Mouse (Mus musculus): ENCODE measurements around the gene 9330182L06Rik.

9330182L06Rik gene

DNA sequence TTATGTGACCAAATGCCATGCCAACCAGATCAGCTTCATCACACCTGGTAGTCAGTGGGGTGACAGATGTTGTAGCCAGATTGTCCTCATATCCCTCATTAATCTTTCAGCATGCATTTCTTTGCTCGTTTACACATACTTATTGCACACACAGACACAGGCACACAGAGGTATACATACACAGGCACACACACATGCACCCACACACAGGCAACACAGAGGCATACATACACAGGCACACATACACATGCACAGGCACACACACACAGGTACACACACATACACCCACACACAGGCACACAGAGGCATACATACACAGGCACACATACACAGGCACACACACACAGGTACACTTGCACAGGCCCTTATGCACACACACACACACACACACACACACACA is 99.0 kb downstream of the 9330182L06Rik start:
- DNase-seq (ENCODE audit: low spot score), result no peak

DNA sequence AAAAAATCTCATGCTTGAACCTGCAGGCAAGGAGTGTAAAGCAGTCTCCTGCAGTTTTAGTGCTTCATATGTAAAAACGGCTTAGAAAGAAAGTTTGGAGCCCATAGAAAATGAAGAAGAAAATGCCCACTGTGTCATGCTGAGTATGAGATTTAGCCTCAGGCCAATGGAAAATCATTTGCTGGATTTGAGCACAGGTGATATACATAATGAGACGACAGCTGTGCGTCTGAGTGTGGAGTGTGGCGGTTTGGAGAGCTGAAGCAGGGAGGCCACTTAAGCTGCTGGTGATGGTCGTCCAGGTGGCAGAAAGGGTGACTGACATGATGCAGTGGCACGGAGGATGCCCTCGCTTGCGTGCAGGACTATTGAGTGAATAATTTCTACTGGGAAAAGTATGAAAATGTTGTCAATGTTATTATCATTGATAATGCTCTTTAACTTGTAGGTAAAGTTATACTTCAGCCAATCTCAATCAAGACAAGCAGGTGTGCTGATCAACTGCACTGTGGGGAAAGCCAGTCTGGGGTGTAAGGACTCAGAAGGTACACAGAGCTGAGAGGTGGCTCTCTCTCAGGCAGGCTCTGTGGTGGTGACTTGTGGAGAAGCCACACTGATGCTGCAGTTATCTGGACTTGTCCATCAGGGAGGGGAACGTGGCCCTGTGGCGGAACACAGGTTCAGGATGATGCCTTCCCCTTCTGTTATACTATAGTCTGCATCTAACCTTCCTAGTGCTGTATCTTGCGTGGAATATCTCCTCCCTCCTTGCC is 102.2 kb downstream of the 9330182L06Rik start:
- no peak for DNase-seq (ENCODE audit: low spot score)

DNA sequence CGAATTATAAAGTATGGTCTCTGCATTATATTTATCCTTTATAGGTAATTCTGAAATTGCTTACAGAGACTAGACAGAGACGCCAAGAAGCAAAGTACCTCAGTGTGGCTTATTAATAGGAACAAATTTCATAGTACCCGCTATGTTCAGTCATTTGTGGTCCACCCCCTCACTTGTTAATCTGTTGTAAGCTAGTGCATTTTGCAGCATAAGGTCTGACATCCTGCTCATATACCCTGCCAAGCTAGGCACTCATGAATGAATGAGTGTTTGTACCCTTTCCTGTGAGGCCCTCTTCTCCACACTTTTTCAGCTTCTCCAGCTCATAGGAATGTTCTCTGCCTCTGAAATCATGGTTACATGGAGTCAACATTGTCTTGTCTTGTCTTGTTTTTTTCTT is 105.2 kb downstream of the 9330182L06Rik start:
- DNase-seq (ENCODE audit: low spot score), result no peak

DNA sequence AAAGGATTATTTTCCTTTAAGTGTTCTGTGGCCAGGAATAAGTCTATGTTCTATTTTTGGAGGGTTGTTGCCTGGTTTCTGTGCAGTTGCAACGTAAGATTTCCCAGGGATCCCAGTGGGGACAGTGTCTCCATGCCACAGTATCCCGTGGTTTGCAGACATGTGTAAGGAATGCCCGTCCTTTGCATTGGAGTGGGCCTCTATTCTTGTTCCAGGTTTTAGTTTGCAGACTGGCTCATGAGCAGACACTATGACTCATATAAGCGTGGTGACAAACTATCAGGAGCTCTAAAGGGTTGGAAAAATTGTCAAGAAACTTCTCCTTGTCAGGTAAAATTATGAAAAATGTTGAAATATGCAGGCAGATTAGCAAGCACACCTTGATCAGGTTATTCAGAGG is 107.4 kb downstream of the 9330182L06Rik start:
- DNase-seq (ENCODE audit: low spot score), result no peak

DNA sequence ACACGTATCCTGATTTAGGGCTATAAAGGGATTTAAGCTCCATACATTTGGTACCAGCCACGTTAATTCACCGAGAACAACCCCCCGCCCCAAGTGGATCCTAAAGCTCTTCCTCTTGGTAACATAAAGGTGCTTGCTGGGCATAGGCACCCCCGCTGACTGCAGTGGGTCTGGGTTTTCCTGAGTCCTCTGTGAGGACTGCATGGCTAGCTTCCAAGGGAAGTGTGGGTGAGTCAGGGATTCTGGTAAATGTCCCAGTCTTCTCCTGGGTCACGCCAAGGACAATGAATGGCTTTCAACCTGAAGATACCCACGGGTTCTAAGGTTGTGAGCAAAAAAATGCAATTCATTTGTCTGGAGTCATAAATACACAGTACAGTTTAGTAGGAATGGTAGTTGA is 124.0 kb downstream of the 9330182L06Rik start:
- DNase-seq (ENCODE audit: low spot score), result no peak

DNA sequence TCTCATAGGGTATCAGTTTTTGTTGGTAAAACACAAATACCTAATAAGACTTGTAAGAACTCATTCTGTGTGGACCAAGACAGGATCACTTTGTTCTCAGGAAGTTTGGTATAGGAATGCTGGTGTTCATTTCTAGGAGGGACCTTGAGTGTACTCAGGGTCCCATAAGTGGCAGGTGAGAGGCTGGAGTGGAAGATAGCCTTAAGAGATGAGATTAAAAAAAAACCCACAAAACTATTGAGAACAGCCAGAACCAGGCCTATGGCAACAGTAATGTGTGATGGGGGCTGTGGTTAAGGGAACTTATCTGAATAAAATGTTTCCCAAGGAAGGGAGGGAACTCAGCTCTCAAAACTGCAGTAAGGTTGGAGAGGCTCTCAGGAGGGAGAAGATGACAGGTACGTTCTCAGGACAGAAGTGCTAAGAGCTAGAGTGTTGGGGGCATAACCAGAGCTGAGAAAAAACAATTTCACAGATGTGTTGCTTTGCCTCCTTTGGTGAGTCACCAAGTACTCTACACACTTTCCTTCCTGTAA is 126.0 kb downstream of the 9330182L06Rik start:
- no peak for DNase-seq (ENCODE audit: low spot score)

DNA sequence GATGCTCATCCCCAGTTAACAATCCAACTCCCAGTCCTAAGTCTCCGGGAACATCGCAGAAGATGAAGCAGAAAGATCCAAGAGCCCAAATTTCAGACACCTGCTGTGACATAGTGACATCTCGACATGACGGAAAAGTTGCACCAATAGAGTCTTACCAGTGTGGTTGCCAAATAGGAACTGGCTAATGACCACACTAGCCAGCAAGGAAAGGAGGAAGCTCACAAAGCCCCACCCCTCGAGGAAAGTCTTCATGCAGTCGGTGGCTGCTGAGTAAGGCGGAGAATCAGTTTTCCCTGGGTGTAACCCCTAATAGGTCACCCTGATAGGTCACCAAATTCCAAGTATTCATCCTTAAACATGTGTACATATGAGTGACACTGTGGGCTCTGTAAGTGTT is 151.2 kb downstream of the 9330182L06Rik start:
- no peak for DNase-seq (ENCODE audit: low spot score)

DNA sequence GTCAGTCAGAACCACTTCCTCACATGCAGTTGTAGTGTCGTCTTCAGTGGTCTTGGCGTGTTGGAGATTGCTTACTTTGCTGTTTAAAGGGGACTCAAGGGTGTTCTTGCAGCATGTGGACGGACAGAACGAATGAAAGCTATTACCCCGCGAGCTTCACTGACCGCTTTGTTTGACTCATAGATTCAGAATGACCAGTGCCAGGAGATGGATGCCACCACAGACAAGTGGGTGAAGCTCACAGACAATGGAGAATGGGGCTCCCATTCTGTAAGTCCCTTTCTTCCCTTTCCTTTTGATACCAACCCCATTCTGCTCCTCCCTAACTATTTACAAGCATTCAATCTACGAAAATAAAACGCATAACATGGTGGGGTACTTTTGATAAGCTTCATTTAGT is 151.9 kb downstream of the 9330182L06Rik start:
- no peak for DNase-seq (ENCODE audit: low spot score)

DNA sequence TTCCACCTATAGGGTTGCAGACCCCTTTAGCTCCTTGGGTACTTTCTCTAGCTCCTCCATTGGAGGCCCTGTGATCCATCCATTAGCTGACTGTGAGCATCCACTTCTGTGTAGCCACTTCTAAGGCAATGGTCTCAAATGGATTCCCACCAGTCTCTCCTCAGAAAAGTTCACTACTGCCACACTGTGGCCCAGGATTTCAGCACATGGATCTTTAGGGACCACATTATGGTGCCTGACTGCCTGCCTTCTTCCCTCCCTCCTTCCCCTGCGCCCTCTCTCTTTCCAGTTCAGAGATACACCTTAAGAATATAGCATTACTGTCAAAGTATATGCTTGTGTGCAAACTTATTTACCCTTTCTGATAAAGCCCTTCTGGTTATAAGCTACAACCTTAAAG is 154.0 kb downstream of the 9330182L06Rik start:
- DNase-seq (ENCODE audit: low spot score), result no peak

DNA sequence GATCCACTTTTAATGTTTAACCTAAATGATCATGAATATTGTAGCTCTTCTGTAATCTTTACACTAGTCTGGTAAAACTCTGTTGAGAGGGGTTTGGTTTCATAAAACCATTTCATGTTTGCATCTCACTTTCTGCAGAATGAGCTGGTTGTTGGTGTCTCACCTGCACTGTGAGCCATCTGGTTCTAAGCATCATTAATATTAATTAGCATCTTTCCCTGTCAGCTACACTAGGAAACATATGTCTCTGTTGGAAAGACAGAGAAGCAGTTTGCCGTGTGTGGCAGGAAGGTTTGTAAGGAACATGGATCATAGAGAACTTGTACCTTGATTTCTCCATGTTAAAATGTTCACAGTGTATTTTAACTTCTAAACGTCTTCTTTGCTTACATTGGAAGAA is 158.5 kb downstream of the 9330182L06Rik start:
- no peak for DNase-seq (ENCODE audit: low spot score)

DNA sequence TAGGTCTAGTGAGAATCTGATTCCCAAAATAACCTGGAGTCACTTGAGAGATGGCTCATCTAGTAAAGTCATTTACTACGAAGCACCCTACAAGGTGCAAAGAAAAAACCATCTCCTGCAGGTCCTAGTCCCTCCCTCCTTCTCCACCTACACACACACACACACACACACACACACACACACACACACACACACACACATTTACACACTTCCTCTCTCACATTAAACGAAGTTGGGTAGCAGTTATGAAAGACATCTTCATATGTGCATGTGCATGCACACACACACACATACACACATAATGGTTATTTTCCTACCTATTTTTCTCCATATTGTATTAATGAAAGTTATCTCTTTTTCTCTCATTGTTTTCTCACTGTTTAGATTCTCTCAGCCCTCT is 161.2 kb downstream of the 9330182L06Rik start:
- no peak for DNase-seq (ENCODE audit: low spot score)

DNA sequence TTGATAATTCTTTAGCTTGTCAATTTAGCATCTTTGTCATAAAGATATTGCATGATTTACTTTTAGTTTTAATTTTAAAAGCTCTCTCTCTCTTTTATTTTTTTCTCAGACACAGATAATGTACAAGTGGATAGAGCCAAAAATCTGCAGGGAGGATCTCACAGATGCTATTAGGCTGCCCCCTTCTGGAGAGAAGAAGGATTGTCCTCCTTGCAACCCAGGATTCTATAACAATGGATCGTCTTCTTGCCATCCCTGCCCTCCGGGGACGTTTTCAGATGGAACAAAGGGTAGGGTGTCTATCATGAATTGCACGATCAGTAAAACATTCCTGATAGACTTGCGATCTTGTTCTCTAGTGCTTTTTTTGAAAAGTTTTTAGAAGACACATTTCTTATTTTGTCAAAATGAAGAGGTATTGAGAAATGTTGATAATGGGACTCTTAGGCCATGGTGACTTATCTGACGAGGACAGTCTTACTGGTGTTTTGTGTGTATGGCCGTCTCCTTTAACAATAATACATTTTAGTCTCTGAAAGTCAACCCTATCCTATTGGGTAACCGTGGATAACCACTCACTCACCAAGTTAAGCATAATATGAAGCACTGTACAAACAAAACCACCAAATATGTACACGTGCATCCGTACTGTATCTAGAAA is 161.8 kb downstream of the 9330182L06Rik start:
- DNase-seq (ENCODE audit: low spot score), result no peak

DNA sequence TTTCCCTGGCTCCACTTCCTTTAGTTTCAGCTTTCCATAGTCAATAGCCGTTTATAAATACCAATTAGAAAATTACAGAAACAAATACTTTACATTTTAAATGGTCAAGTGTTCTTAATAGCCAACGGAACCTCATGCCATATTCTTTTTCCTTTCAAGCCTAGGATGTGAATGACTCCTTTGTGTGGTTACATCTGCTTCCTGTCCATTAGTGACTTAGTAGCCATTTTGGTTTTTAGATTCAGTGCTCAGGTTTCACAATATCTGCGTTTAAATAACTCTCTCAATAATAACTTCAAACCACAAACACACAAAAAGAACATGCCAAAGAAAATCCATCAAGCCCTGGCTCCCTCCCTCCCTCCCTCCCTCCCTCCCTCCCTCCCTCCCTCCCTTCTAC is 162.8 kb downstream of the 9330182L06Rik start:
- DNase-seq (ENCODE audit: low spot score), result no peak

DNA sequence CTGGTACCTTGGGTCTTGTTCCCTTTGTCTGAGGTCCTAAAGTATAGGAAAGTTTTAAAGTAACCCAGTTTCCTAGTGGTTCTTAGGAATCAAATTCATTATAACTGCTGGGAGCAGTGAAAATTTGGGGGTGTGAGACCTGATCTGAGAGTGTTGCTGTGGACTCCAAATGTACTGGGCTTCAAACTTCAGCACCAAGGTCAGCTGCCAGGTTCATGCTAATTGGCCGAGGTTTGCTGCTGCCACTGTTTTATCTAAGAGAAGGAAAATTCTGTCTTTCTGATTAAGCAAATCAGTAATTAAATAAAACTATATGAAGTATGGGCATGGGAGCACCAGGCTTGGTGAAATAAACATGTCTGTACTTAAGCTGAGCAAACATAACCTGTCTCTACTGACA is 180.2 kb downstream of the 9330182L06Rik start:
- DNase-seq (ENCODE audit: low spot score), result no peak

DNA sequence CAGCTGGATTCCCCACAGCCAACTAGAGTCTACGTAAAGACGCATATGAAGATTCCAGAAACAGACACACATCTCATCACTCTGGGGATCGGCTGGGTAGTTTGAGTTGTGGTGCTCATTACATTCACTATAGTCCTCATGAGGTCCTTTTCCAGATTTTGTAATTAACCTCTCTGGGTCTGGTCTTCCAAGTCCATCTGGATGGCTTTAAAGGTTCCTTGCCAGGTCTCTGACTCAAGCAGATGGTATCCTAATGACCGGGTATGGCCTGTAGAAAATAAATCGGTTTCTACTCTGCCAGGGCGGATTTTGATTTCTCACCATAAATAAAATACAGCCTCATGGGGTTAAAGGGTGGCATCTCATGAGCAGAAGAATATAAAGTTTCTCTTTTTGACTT is 183.0 kb downstream of the 9330182L06Rik start:
- no peak for DNase-seq (ENCODE audit: low spot score)

DNA sequence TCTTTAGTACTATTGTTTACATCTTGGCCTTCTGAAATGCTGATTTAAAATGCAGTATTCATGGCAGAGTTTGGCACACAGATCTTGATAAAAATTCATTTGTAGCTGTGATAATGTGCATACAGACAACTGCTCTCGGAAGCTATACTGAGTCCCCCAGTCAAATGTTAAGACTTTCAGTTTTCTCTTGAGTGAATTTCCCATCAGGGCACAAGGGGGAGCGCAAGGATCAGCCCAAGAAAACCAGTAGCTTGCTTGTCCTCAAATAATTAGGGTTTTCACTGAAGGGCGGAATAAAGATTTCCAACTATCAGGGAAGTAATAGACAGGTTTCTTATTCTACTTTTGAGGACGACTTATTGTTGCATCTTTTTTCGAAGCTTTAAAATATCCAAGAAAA is 183.7 kb downstream of the 9330182L06Rik start:
- DNase-seq (ENCODE audit: low spot score), result no peak

DNA sequence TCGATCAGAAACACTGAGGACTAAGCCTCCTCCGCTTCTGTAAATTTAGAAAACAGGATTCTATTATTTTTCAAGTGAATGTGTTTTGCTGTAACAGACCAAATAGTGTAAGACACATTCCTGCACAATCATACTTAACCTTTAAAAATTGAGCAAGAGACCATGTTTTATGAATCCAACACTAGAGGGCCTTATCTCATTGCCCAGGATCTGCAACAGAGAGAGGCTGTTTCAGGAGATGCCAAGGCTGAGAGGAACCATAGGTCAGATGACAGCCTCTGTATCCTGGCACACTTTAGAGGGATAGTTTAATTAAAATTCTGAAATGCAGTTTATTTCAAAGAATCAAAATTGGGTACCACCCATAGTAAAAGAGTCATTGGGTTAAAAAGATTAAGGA is 187.4 kb downstream of the 9330182L06Rik start:
- DNase-seq (ENCODE audit: low spot score), result no peak

DNA sequence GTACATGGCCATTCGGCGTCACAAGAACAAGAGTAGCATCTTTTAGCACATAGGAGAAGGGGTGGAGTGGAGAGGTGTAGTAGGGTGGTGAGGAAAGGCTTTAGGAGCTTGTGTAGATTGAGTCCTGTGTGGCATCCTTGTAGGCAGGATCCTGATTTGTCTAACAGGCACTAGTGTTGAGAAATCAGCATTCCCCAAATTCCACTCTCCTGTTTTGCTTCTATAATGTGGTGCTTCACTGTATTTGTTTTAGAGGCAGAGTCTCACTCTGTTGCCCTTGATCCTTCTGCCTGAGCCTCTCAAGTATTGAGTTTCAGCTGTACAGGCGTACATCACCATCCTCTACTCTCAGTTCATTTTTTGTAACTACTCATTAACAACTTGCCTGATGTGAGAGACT is 211.7 kb downstream of the 9330182L06Rik start:
- DNase-seq (ENCODE audit: low spot score), result no peak

DNA sequence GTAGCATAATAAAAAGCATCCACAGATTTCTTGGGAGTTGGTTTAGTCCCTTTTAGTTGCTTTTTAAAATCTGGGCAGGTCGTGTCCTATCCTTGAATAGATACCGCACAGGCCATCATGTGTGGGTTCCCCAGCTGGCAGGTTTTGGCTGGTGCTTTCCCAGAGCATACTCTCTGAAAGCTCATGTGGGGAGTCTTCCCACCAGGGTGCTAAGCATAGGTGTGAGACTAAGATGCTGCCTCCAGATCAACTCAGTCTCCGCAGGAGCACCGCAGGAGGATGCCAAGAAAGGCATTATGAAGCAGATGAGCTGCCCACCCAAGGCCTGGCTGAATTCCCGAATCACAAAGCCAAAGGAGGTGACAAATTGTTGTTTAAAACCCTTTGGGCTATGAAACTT is 229.5 kb downstream of the 9330182L06Rik start:
- DNase-seq (ENCODE audit: low spot score), result no peak

DNA sequence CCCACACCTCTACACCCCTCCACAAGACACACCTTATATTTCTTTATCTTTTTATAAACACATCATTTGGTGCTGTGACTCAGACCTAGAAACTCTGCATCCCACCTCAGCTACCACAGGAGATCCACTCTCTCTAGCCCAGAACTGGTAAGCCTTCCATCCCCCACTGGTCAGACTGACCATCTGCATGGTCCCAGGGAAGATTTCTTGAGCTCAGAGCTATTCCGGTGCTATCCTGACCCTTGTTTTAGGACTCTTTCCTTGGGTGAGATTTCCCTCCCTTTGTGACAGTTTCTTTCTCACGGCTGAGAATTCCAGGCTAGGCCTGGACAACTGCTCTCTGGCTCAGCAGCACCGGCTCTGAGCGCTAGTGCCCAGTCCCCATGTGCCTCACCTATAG is 231.3 kb downstream of the 9330182L06Rik start:
- DNase-seq (ENCODE audit: low spot score), result no peak

DNA sequence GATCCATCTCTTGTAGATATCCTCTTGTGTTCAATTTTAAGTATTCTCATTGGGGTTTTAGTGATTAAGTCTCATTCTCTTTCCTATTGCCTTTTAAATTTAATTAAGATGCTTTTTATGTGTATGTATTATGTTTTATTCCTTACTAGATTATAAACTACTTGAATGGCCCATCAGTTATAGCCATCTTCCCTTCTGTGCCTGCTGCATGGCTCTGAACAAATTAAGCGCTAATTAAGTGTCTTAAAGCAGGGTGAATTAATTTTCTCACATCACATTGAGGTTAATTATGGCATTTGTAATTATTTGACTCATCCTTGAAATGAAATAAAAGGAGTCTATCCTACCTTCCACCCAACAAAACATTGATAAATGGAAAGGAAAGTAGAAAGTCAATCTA is 245.1 kb downstream of the 9330182L06Rik start:
- no peak for DNase-seq (ENCODE audit: low spot score)

DNA sequence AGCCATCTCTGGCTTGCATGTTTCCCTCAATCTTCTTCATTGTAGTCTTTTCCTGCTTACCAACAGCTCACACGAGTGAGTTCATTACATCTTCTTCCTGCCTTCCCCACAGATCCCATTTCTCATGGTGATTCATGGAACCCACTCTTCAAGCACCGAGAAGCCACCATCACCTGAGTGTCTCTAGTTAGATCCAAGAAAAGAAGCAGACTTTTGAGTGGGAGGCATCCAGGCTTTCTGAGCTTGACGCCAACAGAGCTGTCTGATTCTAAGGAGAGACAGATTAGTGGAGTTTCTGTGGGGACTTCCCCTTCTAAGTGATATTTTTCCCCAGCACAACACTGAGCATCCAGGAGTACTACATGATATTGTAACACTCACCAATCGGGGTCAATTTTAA is 259.6 kb downstream of the 9330182L06Rik start:
- no peak for DNase-seq (ENCODE audit: low spot score)
